Mouse (Mus musculus): ENCODE data around the gene Ap5z1. TPM values are rescaled to one million over a fixed set of nuclear protein-coding genes. Genes with fewer than 3 reads are reported as not detected.

The Ap5z1 gene
- polyA plus RNA-seq (2014; fragmentation: Nextera tagmentation; extraction: Ambion mirVana), result 5.5 and 8.0 TPM in 2 replicates

DNA sequence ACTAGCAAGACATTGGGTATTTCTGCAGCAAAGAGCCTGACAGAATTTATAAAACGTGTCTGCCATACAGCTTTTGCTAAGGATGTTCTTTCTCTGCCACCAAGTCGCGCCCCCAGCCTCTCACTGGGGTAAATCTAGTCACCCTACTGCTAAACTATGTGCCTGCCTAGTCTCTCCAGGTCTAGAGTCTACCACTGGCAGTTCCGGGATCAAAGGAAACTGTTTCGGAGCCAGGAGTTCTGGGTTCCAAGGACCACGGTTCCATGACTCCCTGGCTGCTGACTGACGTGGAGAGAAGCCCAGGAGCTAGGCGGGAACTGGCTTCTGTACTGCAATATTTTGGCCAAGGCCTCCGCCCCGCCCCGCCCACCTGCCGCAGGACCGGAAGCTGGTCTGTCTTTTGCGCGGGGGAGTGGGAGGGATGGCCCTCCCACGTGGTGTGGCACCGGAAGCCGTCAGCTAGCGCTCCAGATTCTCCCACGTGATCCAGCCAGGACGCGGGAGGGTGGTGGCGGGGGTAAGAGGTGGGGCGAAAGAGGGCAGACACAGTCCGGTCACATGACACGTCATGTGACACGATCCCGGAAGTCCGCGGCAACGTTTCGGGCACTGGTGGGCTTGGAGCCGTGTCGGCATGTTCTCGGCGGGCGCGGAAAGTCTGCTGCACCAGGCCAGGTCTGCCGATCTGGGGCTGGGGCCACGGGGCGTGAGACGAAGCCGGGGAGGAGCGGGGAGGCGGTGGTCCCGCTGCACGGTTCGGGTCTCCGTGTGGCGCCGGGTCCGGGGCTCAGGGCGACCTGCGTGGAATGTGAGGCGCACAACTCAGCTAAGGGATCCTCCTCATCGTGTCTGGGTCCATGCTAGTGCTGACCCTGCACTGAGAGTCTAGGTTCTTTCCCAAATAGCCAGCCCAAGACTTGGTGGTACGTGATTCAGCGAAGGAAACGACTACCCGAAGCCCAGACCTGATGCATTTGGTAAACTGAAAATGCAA lies at the start of gene Ap5z1:
Gene Ap5z1 (plus strand): TSS at position 484 of the 994 bp plus-strand sequence.
- H3K9ac ChIP-seq (replicated peaks; ENCODE audit: low read length), result peak within 1 kb of the TSS; percentile 63
- no peaks in the 10 kb centered on the region for H3K27me3 ChIP-seq (ENCODE audit: control insufficient read depth, insufficient read depth, low read length)
- H3K4me3 ChIP-seq (ENCODE audit: low read depth, low read length), result peak within 1 kb of the TSS; percentile 75
- H3K36me3 ChIP-seq (replicated peaks; ENCODE audit: control insufficient read depth, insufficient read depth, low read depth, low read length), result no peaks in the 10 kb centered on the region
- WGBS, result 2% methylated on average over 58 of the region's 60 CpGs
- DNase-seq (ENCODE audit: low spot score), result peak; percentile 97
- peak within 1 kb of the TSS; percentile 80 for H3K4me2 ChIP-seq (ENCODE audit: low read depth, low read length)
- H3K4me1 ChIP-seq (ENCODE audit: control insufficient read depth, insufficient read depth, low read length), result 0 out of 2 replicates have a peak, but pooled peaks cover 3% of the 10 kb centered on the region
- H3K9me3 ChIP-seq (replicated peaks; ENCODE audit: control insufficient read depth, low read length), result no peaks in the 10 kb centered on the region
- ATAC-seq (replicated peaks; ENCODE audit: insufficient number of reproducible peaks, low FRiP score, low TSS enrichment, low read depth), result peak; percentile 72
- peak within 1 kb of the TSS; percentile 39 for H3K27ac ChIP-seq (replicated peaks; ENCODE audit: low read depth, low read length)

DNA sequence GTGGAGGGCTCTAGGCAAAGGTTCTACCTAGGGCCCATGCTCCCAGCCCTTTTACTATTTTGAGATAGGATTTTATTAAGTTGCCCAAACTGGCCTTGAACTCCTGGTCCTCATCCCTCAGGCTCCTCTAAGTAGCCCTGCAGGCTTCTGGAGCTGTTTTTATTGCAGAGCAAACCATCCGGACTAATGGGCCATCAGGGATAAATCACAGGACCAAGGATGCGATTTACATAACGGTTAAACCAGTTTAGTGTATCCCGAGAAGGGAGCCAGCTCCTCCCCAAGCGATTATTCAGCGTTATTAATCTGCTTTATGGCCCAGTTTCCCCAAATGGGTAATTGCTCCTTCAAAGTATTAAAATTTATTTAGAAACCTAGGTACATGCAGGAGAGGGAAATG lies 48.3 kb upstream of the Ap5z1 start:
- Histone ChIP-seq H3K4me1 (ENCODE audit: control insufficient read depth, insufficient read depth, low read length) (peaks cover 2% of the 10 kb centered on the region; the same call in 1 of the 2 replicates), H3K4me3 (ENCODE audit: low read depth, low read length) (no peak overlapping the region), H3K9ac (replicated peaks; ENCODE audit: low read length) (no peak overlapping the region), H3K9me3 (replicated peaks; ENCODE audit: control insufficient read depth, low read length) (no peaks in the 10 kb centered on the region), H3K27me3 (ENCODE audit: control insufficient read depth, insufficient read depth, low read length) (no peaks in the 10 kb centered on the region), H3K27ac (replicated peaks; ENCODE audit: low read depth, low read length) (no peak overlapping the region), H3K36me3 (replicated peaks; ENCODE audit: control insufficient read depth, insufficient read depth, low read depth, low read length) (no peaks in the 10 kb centered on the region; the same call in 1 of the 2 replicates), H3K4me2 (ENCODE audit: low read depth, low read length) (no peak overlapping the region)
- no peak for ATAC-seq (replicated peaks; ENCODE audit: insufficient number of reproducible peaks, low FRiP score, low TSS enrichment, low read depth)
- 62% methylated on average over 6 of the region's 6 CpGs for WGBS
- no peak for DNase-seq (ENCODE audit: low spot score)

DNA sequence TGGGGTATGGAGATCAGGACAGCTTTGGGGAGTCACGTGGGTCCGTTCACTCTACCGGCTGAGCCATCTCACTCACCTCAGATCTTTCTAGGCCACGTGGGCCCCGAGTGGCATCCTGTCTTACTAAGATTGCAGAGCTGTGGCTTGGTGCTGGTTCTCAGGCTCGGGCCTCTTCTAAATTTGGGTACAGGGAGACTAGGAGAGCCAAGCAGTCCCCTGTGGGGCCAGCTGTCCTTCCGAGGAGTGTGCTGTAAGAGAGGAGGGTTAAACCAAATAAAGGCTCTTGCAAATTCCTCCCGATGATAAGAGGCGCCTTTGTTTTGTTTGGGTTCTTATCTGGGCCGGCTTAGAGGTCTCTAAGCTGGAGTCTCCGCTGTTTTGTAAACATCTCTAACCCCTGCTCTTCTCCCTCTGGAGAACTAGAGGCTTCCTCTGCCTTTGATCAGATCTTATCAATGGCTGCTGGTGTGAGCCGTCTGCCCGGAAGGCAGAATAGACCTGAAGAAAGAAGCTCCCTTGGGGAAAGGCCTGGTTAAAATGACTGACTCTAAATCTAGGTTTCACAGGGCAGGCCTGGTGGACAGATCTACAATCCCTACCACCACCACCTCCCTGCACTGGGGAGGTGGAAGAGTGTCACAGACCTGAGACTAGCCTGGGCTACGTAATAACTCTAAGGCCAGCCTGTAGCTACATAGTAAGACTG lies 47.5 kb upstream of the Ap5z1 start:
- no peak overlapping the region for H3K4me3 ChIP-seq (ENCODE audit: low read depth, low read length)
- no peak overlapping the region for H3K27ac ChIP-seq (replicated peaks; ENCODE audit: low read depth, low read length)
- no peaks in the 10 kb centered on the region; the same call in 1 of the 2 replicates for H3K36me3 ChIP-seq (replicated peaks; ENCODE audit: control insufficient read depth, insufficient read depth, low read depth, low read length)
- 14% methylated on average over 14 of the region's 14 CpGs for WGBS
- H3K4me2 ChIP-seq (ENCODE audit: low read depth, low read length), result no peak overlapping the region
- ATAC-seq (replicated peaks; ENCODE audit: insufficient number of reproducible peaks, low FRiP score, low TSS enrichment, low read depth) (no peak), DNase-seq (ENCODE audit: low spot score) (no peak)
- peaks cover 2% of the 10 kb centered on the region; the same call in 1 of the 2 replicates for H3K4me1 ChIP-seq (ENCODE audit: control insufficient read depth, insufficient read depth, low read length)
- H3K27me3 ChIP-seq (ENCODE audit: control insufficient read depth, insufficient read depth, low read length), result no peaks in the 10 kb centered on the region
- no peaks in the 10 kb centered on the region for H3K9me3 ChIP-seq (replicated peaks; ENCODE audit: control insufficient read depth, low read length)
- H3K9ac ChIP-seq (replicated peaks; ENCODE audit: low read length), result 0 out of 2 replicates have a peak overlapping the region, but pooled peaks have one; percentile 1

DNA sequence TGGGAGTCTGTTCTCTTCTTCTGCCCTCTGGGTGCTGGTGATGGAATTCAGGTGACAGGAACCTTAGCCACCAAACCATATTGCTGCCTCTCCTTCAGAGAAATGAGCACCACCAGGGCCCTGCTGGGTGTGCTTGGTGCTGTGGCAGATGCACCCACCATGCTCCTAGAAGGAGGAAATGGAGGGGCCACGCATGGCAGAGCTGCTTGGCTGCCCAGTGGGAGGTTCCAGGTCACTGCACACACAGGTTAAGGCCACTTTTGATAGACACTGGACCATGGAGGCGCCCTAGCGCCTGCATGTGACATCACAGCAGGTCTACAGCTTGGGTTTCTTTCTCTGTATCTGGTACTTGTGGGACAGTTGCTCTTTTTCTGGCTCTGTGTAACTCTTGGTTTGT lies 46.6 kb upstream of the Ap5z1 start:
- Histone ChIP-seq H3K36me3 (replicated peaks; ENCODE audit: control insufficient read depth, insufficient read depth, low read depth, low read length) (no peaks in the 10 kb centered on the region; the same call in 1 of the 2 replicates), H3K9me3 (replicated peaks; ENCODE audit: control insufficient read depth, low read length) (no peaks in the 10 kb centered on the region), H3K4me3 (ENCODE audit: low read depth, low read length) (no peak overlapping the region), H3K9ac (replicated peaks; ENCODE audit: low read length) (no peak overlapping the region), H3K4me1 (ENCODE audit: control insufficient read depth, insufficient read depth, low read length) (peaks cover 2% of the 10 kb centered on the region; the same call in 1 of the 2 replicates), H3K4me2 (ENCODE audit: low read depth, low read length) (no peak overlapping the region), H3K27me3 (ENCODE audit: control insufficient read depth, insufficient read depth, low read length) (no peaks in the 10 kb centered on the region), H3K27ac (replicated peaks; ENCODE audit: low read depth, low read length) (no peak overlapping the region)
- DNase-seq (ENCODE audit: low spot score) (no peak), ATAC-seq (replicated peaks; ENCODE audit: insufficient number of reproducible peaks, low FRiP score, low TSS enrichment, low read depth) (no peak)
- 77% methylated on average over 3 of the region's 3 CpGs for WGBS

DNA sequence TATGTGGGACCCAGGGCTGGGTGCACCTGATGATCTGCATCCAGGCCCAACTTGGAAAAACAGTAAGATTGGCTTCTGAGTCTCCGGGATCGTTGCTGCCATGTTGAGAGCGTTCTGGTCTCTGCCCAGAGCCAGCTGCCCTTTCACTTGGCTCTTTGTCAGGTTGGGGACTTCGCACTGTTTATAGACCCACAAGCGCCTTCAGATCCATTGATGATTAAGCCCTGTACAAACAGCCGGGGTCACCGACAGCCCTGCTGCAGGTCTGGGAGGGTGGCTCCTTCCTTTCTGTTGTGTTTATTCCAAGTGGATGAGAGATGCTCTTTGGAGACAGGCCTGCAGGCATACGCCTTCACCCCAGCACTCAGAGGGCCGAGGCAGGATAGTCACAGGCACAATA lies 45.9 kb upstream of the Ap5z1 start:
- DNase-seq (ENCODE audit: low spot score), result no peak
- H3K4me2 ChIP-seq (ENCODE audit: low read depth, low read length), result no peak overlapping the region
- ATAC-seq (replicated peaks; ENCODE audit: insufficient number of reproducible peaks, low FRiP score, low TSS enrichment, low read depth), result no peak
- WGBS, result 75% methylated on average over 9 of the region's 9 CpGs
- no peak overlapping the region for H3K27ac ChIP-seq (replicated peaks; ENCODE audit: low read depth, low read length)
- no peaks in the 10 kb centered on the region for H3K4me1 ChIP-seq (ENCODE audit: control insufficient read depth, insufficient read depth, low read length)
- no peak overlapping the region for H3K9ac ChIP-seq (replicated peaks; ENCODE audit: low read length)
- H3K36me3 ChIP-seq (replicated peaks; ENCODE audit: control insufficient read depth, insufficient read depth, low read depth, low read length), result no peaks in the 10 kb centered on the region; the same call in 1 of the 2 replicates
- H3K9me3 ChIP-seq (replicated peaks; ENCODE audit: control insufficient read depth, low read length), result no peaks in the 10 kb centered on the region
- no peaks in the 10 kb centered on the region for H3K27me3 ChIP-seq (ENCODE audit: control insufficient read depth, insufficient read depth, low read length)
- no peak overlapping the region for H3K4me3 ChIP-seq (ENCODE audit: low read depth, low read length)

DNA sequence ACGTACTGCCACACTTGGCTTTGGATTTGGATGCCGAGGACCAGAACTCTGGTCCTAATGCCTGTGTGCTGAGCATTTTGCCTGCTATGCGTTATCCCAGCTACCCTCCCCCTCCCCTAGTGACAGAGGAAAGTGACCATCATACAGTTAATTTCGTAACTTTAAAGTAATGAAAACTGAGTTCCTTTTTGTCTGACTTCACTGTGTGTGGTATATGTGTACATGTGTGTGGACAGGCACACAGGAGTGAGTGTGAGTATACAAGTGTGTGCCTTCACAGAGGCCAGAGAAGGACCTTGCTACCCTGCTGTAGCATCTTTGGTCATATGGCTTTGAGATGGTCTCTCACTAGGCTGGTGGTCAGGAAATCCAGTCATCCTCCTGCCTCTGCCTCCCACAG lies 45.3 kb upstream of the Ap5z1 start:
- Histone ChIP-seq H3K36me3 (replicated peaks; ENCODE audit: control insufficient read depth, insufficient read depth, low read depth, low read length) (no peaks in the 10 kb centered on the region; the same call in 1 of the 2 replicates), H3K4me2 (ENCODE audit: low read depth, low read length) (no peak overlapping the region), H3K9ac (replicated peaks; ENCODE audit: low read length) (no peak overlapping the region), H3K9me3 (replicated peaks; ENCODE audit: control insufficient read depth, low read length) (no peaks in the 10 kb centered on the region), H3K4me1 (ENCODE audit: control insufficient read depth, insufficient read depth, low read length) (no peaks in the 10 kb centered on the region), H3K27me3 (ENCODE audit: control insufficient read depth, insufficient read depth, low read length) (no peaks in the 10 kb centered on the region), H3K27ac (replicated peaks; ENCODE audit: low read depth, low read length) (no peak overlapping the region), H3K4me3 (ENCODE audit: low read depth, low read length) (no peak overlapping the region)
- DNase-seq (ENCODE audit: low spot score) (no peak), ATAC-seq (replicated peaks; ENCODE audit: insufficient number of reproducible peaks, low FRiP score, low TSS enrichment, low read depth) (no peak)
- WGBS, result 92% methylated on average over 4 of the region's 4 CpGs

DNA sequence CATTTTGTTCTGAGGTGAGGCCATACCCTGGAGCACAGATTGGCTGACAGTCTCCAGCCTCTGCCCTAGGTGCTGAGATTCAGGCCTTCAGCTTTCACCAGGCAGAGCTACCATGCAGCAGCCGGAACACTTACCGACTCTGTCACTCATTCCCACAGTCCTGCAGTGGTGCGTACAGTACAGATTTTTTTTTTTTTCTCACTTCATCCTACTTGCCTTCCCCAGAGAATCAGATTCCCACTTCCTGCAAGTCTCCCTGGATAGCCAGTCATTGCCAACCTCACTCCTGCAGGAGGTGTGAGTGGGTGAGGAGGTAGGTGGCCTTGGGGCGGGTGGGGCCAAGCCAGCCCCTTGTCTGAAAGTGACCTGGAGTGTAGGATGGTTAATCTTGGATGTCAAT lies 43.4 kb upstream of the Ap5z1 start:
- no peak overlapping the region for H3K4me2 ChIP-seq (ENCODE audit: low read depth, low read length)
- whole genome bisulfite sequencing, result 96% methylated on average over 4 of the region's 4 CpGs
- H3K4me3 ChIP-seq (ENCODE audit: low read depth, low read length), result no peak overlapping the region
- H3K9me3 ChIP-seq (replicated peaks; ENCODE audit: control insufficient read depth, low read length), result no peaks in the 10 kb centered on the region
- no peaks in the 10 kb centered on the region; the same call in 1 of the 2 replicates for H3K36me3 ChIP-seq (replicated peaks; ENCODE audit: control insufficient read depth, insufficient read depth, low read depth, low read length)
- DNase-seq (ENCODE audit: low spot score), result no peak
- no peak overlapping the region for H3K27ac ChIP-seq (replicated peaks; ENCODE audit: low read depth, low read length)
- no peaks in the 10 kb centered on the region for H3K4me1 ChIP-seq (ENCODE audit: control insufficient read depth, insufficient read depth, low read length)
- no peaks in the 10 kb centered on the region for H3K27me3 ChIP-seq (ENCODE audit: control insufficient read depth, insufficient read depth, low read length)
- H3K9ac ChIP-seq (replicated peaks; ENCODE audit: low read length), result no peak overlapping the region
- no peak for ATAC-seq (replicated peaks; ENCODE audit: insufficient number of reproducible peaks, low FRiP score, low TSS enrichment, low read depth)

All from embryonic facial prominence, embryonic 11.5 days (tissue).